Mouse (Mus musculus) CD8-positive naive resting alpha-beta T cell, adult 2 months (primary cell): ENCODE measurements around the gene Cntn5.

Source experiments
- DNase-seq, 2 experiments: peaks; one replicate each; pipeline ENCODE4 v3.0.0; 2022; ENCODE audit warnings: low read depth in 2 of 2, low spot score in 2 of 2

Gene Cntn5

GRCm38 (mm10) chr9:10232066-10232465, 672.5 kb downstream of the Cntn5 start:
- no peak for DNase-seq

- DNase-seq = no peak
Measured at GRCm38 (mm10) chr9:10230973-10231372, 673.6 kb downstream of the Cntn5 start.

- no peak for DNase-seq
Measured at GRCm38 (mm10) chr9:10229716-10230115, 674.9 kb downstream of the Cntn5 start.

GRCm38 (mm10) chr9:10226013-10226412, 678.6 kb downstream of the Cntn5 start:
- DNase-seq = no peak

- DNase-seq = no peak
Measured at GRCm38 (mm10) chr9:10186063-10186462, 718.5 kb downstream of the Cntn5 start.

GRCm38 (mm10) chr9:10170526-10170925, 734.0 kb downstream of the Cntn5 start:
- no peak for DNase-seq

GRCm38 (mm10) chr9:10121350-10122057, 783.1 kb downstream of the Cntn5 start:
- DNase-seq = no peak

- DNase-seq = no peak
Measured at GRCm38 (mm10) chr9:10116581-10116980, 788.0 kb downstream of the Cntn5 start.

GRCm38 (mm10) chr9:10109156-10109555, 795.4 kb downstream of the Cntn5 start:
- DNase-seq = no peak

GRCm38 (mm10) chr9:10107861-10108260, 796.7 kb downstream of the Cntn5 start:
- no peak for DNase-seq

- DNase-seq = no peak
Measured at GRCm38 (mm10) chr9:10101812-10102440, 802.6 kb downstream of the Cntn5 start.

GRCm38 (mm10) chr9:10076282-10076681, 828.3 kb downstream of the Cntn5 start:
- DNase-seq = no peak

- no peak for DNase-seq
Measured at GRCm38 (mm10) chr9:10073401-10073800, 831.2 kb downstream of the Cntn5 start.

GRCm38 (mm10) chr9:10072860-10073259, 831.7 kb downstream of the Cntn5 start:
- no peak for DNase-seq

- no peak for DNase-seq
Measured at GRCm38 (mm10) chr9:10071271-10071670, 833.3 kb downstream of the Cntn5 start.

- no peak for DNase-seq
Measured at GRCm38 (mm10) chr9:10044969-10045789, 859.4 kb downstream of the Cntn5 start.

- no peak for DNase-seq
Measured at GRCm38 (mm10) chr9:10043001-10043400, 861.6 kb downstream of the Cntn5 start.

GRCm38 (mm10) chr9:10015129-10015528, 889.4 kb downstream of the Cntn5 start:
- DNase-seq = no peak

GRCm38 (mm10) chr9:9984028-9984427, 920.5 kb downstream of the Cntn5 start:
- DNase-seq = no peak

- DNase-seq = no peak
Measured at GRCm38 (mm10) chr9:9983220-9983619, 921.4 kb downstream of the Cntn5 start.

- DNase-seq = no peak
Measured at GRCm38 (mm10) chr9:9965370-9965769, 939.2 kb downstream of the Cntn5 start.

GRCm38 (mm10) chr9:9960610-9961172, 943.9 kb downstream of the Cntn5 start:
- no peak for DNase-seq
